Comparison of ENCODE assay signal across 16 mouse cellular contexts in genomic region chr4:59366206-59366605, GRCm38 (mm10).
DNase-seq lines count a peak whose midpoint lies in the region; ATAC-seq lines count a peak whose summit lies in the region.
"Had no signal": no experiment of that assay in that cellular context is flagged by ENCODE, and none has a peak within 500 bp of the region (broad histone marks: within the 10 kb centered on the region; RNA-seq: fewer than 3 reads in every experiment).

No protein-coding gene starts in this region.

- no peaks in the 10 kb centered on the region for H3K36me3 ChIP-seq in forebrain, embryonic 15.5 days
- H3K36me3 ChIP-seq: embryonic facial prominence, embryonic 10.5 days; forebrain, embryonic 12.5 days; limb, embryonic 15.5 days; midbrain, embryonic 15.5 days had no signal

- ATAC-seq in monocyte, adult 5-6 weeks (replicated peaks; ENCODE audit: insufficient number of reproducible peaks, low FRiP score, low TSS enrichment, poor library complexity, severe bottlenecking): 0 out of 2 replicates have a peak, but pooled peaks have one; percentile 42
- ATAC-seq in forebrain, embryonic 15.5 days (replicated peaks): no peak
- ATAC-seq: midbrain, embryonic 15.5 days had no signal

- DNase-seq in layer of hippocampus, adult 9-11 months: peak; percentile 5
- DNase-seq in layer of hippocampus, postnatal 14 days (ENCODE audit: low spot score in 2 of 2): no peak
- peak; percentile 30 for DNase-seq in MEL-GATA-1-ER (ENCODE audit: extremely low read depth, low read depth)
- peak; percentile 62 for DNase-seq in brain, adult 2 months (ENCODE audit: low read depth, low spot score)
- no peak for DNase-seq in thymus, postnatal 4 days
- DNase-seq: cerebellum, adult 18-20 months; gastrocnemius, postnatal 14 days; kidney, adult 18-20 months; kidney, postnatal 10 days had no signal

- no peak overlapping the region for H3K27ac ChIP-seq in forebrain, embryonic 15.5 days (replicated peaks)
- H3K27ac ChIP-seq: embryonic facial prominence, embryonic 10.5 days; forebrain, embryonic 12.5 days; limb, embryonic 15.5 days; liver, embryonic 15.5 days; midbrain, embryonic 15.5 days had no signal

- no peaks in the 10 kb centered on the region for H3K9me3 ChIP-seq in forebrain, embryonic 15.5 days
- H3K9me3 ChIP-seq: embryonic facial prominence, embryonic 10.5 days; forebrain, embryonic 12.5 days; limb, embryonic 15.5 days; liver, embryonic 15.5 days; midbrain, embryonic 15.5 days had no signal

- WGBS in forebrain, embryonic 15.5 days: 93% methylated on average over 9 of the region's 9 CpGs

- H3K4me1 ChIP-seq in forebrain, embryonic 15.5 days: 0 out of 2 replicates have a peak, but pooled peaks cover 4% of the 10 kb centered on the region
- H3K4me1 ChIP-seq: midbrain, embryonic 15.5 days had no signal

- no peak overlapping the region for H3K9ac ChIP-seq in forebrain, embryonic 15.5 days (replicated peaks)
- H3K9ac ChIP-seq: forebrain, embryonic 12.5 days; limb, embryonic 15.5 days; liver, embryonic 15.5 days; midbrain, embryonic 15.5 days had no signal

- no peak overlapping the region for H3K4me2 ChIP-seq in forebrain, embryonic 15.5 days (replicated peaks)
- H3K4me2 ChIP-seq: forebrain, embryonic 12.5 days; limb, embryonic 15.5 days; liver, embryonic 15.5 days; midbrain, embryonic 15.5 days had no signal

- H3K27me3 ChIP-seq in forebrain, embryonic 15.5 days: no peaks in the 10 kb centered on the region
- H3K27me3 ChIP-seq: forebrain, embryonic 12.5 days; limb, embryonic 15.5 days; liver, embryonic 15.5 days; midbrain, embryonic 15.5 days had no signal

- H3K4me3 ChIP-seq in forebrain, embryonic 15.5 days: no peak overlapping the region
- H3K4me3 ChIP-seq: embryonic facial prominence, embryonic 10.5 days; forebrain, embryonic 12.5 days; limb, embryonic 15.5 days; liver, embryonic 15.5 days; midbrain, embryonic 15.5 days had no signal

Comparison
In these comparisons a context has a peak if more than half of its experiments do, and no peak if none do; other contexts are left out.
1. DNase-seq: peak in layer of hippocampus, adult 9-11 months (single experiment), MEL-GATA-1-ER (single experiment) and brain, adult 2 months (single experiment); none in layer of hippocampus, postnatal 14 days (0 of 2) and thymus, postnatal 4 days (single experiment).